Mouse (Mus musculus) hindbrain, embryonic 15.5 days (tissue): ENCODE data around the gene Hoxa1. TPM values are rescaled to one million over a fixed set of nuclear protein-coding genes. Genes with fewer than 3 reads are reported as not detected.

Source experiments
- ATAC-seq: fragments of 200-750 bp; cut with Nextera tagmentation; 2 replicates; pipeline ENCODE4 v1.8.0; 2017; ENCODE audit warnings: low read depth, moderate number of reproducible peaks, moderate TSS enrichment; ENCODE audit not compliant: low FRiP score
- H3K27ac ChIP-seq: fragments of 300-500 bp; sonication (generic); replicated peaks from 2 replicates; pipeline ENCODE4 v1.5.1; 2015; ENCODE audit warnings: mild to moderate bottlenecking, inconsistent platforms
- H3K27me3 ChIP-seq: fragments of 300-500 bp; sonication (generic); 2 replicates; pipeline ENCODE4 v1.6.1; 2015; ENCODE audit warnings: control low read depth, inconsistent platforms
- H3K36me3 ChIP-seq: fragments of 300-500 bp; sonication (generic); 2 replicates; pipeline ENCODE4 v1.6.1; 2015; ENCODE audit warnings: control low read depth, inconsistent platforms
- H3K4me1 ChIP-seq: fragments of 300-500 bp; sonication (generic); replicated peaks from 2 replicates; pipeline ENCODE4 v1.6.1; 2015; ENCODE audit warnings: control low read depth, inconsistent platforms
- H3K4me2 ChIP-seq: fragments of 300-500 bp; sonication (generic); 2 replicates; pipeline ENCODE4 v1.6.1; 2015; ENCODE audit warnings: moderate library complexity, mild to moderate bottlenecking, inconsistent platforms
- H3K4me3 ChIP-seq: fragments of 300-500 bp; sonication (generic); 2 replicates; pipeline ENCODE4 v1.5.1; 2015; ENCODE audit warnings: mild to moderate bottlenecking, inconsistent platforms
- H3K9ac ChIP-seq: fragments of 300-500 bp; sonication (generic); 2 replicates; pipeline ENCODE4 v1.6.1; 2015; ENCODE audit warnings: inconsistent platforms
- H3K9me3 ChIP-seq: fragments of 300-500 bp; sonication (generic); 2 replicates; pipeline ENCODE4 v1.6.1; 2016; ENCODE audit warnings: control low read depth, inconsistent platforms
- WGBS: fragments of 180-500 bp; shearing (Covaris S2); methylation state at CpG from one replicate; pipeline ENCODE4 v1.1.7; 2015; 5-methylcytosine and 5-hydroxymethylcytosine counted together
- polyA plus RNA-seq: library from polyadenylated mRNA; unstranded; fragments of >200 nt; fragmentation: Nextera tagmentation; extraction: Ambion mirVana; gene quantifications from 2 replicates; pipeline ENCODE4 v1.2.1, GENCODE M21; 2015

Gene Hoxa1
- polyA plus RNA-seq, 1 experiment from 2014 or later, result 1.8 TPM

DNA sequence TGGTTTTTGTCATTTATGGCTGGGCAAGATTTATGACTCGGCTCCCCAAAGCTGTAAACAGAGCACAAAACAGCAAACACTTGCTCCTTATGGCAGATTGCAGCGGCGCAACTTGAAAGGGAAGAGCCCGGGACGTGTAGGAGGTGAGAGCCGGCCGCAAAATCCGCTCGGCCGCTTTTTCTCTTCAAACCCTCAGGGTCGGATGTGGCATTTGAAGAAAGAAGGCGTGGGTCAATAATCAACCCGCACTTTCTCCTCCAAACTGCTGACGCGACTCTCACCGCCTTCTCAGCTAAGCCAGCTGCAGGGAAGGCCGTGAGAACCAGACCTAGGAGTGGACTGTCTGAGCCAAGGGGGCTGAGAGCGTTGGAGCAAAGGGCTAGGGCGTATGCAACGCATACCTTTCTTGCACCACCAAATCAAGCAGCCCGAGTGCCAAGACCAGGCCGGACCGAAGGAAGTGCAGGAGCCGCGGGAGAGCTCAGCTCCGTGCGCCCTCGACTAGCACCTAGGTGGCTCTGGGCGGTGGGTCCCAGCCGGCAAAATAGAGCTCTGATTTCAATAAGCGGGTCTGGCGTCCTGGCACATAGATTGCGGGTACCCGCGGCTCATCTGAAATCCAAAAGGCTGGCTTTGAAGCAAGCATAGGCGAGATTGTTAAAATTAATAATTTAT is 19.1 kb upstream of the Hoxa1 start, which contains the start of gene 5730596B20Rik:
Gene 5730596B20Rik, plus strand, starts transcription at position 438 of the 675 bp plus-strand sequence.
- Histone ChIP-seq H3K36me3 (no peaks in the 10 kb centered on the region), H3K27me3 (peaks cover 24% of the 10 kb centered on the region), H3K4me1 (peaks cover 13% of the 10 kb centered on the region), H3K4me3 (peak within 1 kb of the TSS; percentile 51), H3K4me2 (peak within 1 kb of the TSS; percentile 97), H3K27ac (peak within 1 kb of the TSS; percentile 92), H3K9ac (peak within 1 kb of the TSS; percentile 64), H3K9me3 (no peaks in the 10 kb centered on the region)
- no peak for ATAC-seq
- 3% methylated on average over 36 of the region's 36 CpGs for WGBS

DNA sequence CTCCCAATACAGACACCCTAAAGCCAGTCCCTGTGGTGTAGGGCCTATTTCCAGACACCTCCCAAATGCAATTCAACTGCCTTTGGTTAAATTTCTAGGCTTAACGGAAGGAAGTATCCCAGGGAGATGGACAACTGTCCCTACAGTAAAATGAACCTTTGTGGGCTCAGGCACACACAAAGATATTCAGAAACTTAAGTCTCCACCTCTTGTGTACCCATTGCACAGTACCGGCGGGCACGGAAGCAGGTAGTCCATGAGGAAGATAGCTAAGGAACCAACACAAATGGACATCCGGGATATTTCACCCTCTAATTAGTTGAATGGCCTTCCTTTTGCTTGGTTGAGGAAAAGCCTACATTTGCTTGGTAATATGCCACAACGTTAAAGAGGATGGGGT is 18.3 kb upstream of the Hoxa1 start:
- Histone ChIP-seq H3K9me3 (no peaks in the 10 kb centered on the region), H3K4me3 (peak overlapping the region; percentile 51), H3K4me2 (peak overlapping the region; percentile 97), H3K36me3 (no peaks in the 10 kb centered on the region), H3K27ac (peak overlapping the region; percentile 92), H3K4me1 (peaks cover 18% of the 10 kb centered on the region), H3K27me3 (peaks cover 20% of the 10 kb centered on the region), H3K9ac (peak overlapping the region; percentile 64)
- ATAC-seq, result no peak
- WGBS, result under 1% methylated on average over 6 of the region's 6 CpGs

DNA sequence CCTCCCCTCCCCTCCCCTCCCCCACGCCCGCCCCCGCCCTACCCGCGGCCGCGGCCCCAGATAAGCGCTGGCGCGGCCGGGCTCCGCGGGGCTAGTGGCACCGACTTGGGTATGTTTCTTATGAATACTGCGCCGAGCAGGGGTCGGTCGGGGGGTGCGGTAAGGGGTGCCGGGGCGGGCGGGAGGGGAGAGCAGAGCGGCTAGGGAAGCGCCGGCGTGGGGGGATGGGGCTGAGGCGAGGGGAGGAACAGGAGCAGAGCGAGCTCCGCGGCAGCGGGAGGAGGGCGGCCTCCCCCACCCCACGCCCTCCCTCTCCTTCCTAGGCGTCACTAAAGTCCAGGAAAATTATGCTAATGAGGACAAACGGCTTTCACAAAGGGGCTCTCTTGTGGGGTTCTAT is 17.7 kb upstream of the Hoxa1 start:
- Histone ChIP-seq H3K9ac (peak overlapping the region; percentile 64), H3K4me3 (peak overlapping the region; percentile 51), H3K36me3 (no peaks in the 10 kb centered on the region), H3K27me3 (peaks cover 18% of the 10 kb centered on the region), H3K9me3 (no peaks in the 10 kb centered on the region), H3K4me2 (peak overlapping the region; percentile 97), H3K27ac (peak overlapping the region; percentile 92), H3K4me1 (peaks cover 23% of the 10 kb centered on the region)
- ATAC-seq, result peak; percentile 60
- WGBS, result 1% methylated on average over 10 of the region's 35 CpGs

DNA sequence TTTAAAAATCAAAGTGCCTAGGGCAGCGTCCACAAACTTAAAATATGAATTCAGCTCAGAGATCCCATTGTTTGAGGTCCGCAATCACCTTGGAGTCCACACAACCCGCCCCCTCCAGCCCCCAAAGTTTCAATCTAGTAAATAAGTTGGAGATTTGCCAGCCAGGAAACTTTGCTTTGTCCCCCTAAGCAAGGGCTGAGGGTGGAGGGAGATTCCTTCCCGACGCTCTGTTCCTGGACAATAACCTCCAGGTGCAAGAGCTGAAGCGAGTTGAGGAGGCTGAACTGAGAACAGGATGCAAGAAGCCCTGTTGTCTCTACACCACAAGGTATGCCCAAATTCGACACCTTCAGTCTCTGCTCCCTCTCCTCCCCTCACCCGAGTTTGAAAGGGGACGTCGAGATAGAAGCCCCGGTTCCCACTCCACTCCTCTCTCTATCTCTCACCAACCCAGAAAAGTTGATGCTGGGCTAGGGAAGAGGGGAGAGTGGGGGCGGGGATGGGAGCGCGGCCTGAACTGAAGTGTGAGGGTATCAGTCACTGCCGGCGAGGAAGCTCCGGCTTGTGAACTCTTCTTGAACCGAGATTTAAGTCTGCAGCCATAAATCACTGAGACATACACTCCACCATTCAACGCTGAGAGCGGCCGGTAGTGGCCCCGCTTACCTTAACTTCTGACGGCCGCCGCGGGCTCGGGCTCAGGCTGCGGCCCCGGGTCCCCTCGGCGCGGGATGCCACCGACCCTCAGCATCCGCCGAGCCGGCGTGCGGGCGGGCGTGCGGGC is 17.0 kb upstream of the Hoxa1 start:
- no peak for ATAC-seq
- H3K9me3 ChIP-seq, result no peaks in the 10 kb centered on the region
- peak overlapping the region; percentile 51 for H3K4me3 ChIP-seq
- H3K4me2 ChIP-seq, result peak overlapping the region; percentile 97
- WGBS, result 1% methylated on average over 41 of the region's 41 CpGs
- no peaks in the 10 kb centered on the region for H3K36me3 ChIP-seq
- H3K4me1 ChIP-seq, result peaks cover 30% of the 10 kb centered on the region
- H3K27ac ChIP-seq, result peak overlapping the region; percentile 92
- peaks cover 22% of the 10 kb centered on the region for H3K27me3 ChIP-seq
- H3K9ac ChIP-seq, result peak overlapping the region; percentile 64

DNA sequence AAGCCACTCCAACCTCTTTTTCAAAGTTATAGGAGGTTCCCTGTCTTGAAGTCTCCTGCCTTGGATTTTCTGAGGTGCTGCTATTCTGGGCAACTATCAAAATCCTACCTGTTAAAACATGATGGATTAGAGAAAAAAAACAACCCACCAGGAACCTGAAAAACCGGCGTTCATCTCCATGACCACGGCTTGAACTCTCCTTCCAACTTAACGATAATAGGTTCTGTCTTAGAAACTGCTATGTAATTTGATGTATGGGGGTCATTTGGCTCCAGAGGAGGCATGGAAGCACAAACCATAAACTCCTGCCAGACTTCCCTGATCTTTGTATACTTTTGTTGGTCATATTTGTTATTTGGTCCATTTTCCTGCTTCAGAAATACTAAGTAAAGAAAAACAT is 15.5 kb upstream of the Hoxa1 start:
- Histone ChIP-seq H3K4me3 (peak overlapping the region; percentile 51), H3K9me3 (no peaks in the 10 kb centered on the region), H3K27ac (peak overlapping the region; percentile 95), H3K4me1 (peaks cover 37% of the 10 kb centered on the region), H3K9ac (peak overlapping the region; percentile 46; the same call in 1 of the 2 replicates), H3K36me3 (no peaks in the 10 kb centered on the region), H3K27me3 (peaks cover 12% of the 10 kb centered on the region), H3K4me2 (peak overlapping the region; percentile 97)
- no peak for ATAC-seq
- 3% methylated on average over 4 of the region's 4 CpGs for WGBS

DNA sequence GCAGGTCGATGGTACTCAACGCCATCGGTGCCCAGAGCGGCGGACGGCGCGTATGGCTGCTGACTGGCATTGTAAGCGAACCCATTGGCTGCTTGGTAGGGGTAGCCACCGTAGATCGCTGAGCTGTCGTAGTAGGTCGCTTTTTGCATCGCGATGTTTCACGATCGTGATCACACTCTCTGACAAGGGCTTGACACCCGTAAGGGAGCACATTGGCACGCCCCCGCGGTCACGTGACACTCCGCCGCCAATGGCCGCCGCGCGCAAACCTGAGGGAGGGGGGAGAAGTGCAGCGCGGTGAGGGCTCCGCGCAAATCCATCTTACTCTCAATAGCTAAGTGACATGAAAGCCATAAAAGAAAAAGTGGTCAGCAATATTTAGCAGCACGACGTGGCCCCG is 14.4 kb upstream of the Hoxa1 start:
- peak overlapping the region; percentile 68 for H3K9ac ChIP-seq
- H3K36me3 ChIP-seq, result no peaks in the 10 kb centered on the region
- H3K4me2 ChIP-seq, result peak overlapping the region; percentile 97
- H3K27ac ChIP-seq, result peak overlapping the region; percentile 95
- peak overlapping the region; percentile 51 for H3K4me3 ChIP-seq
- ATAC-seq, result peak; percentile 91
- no peaks in the 10 kb centered on the region for H3K9me3 ChIP-seq
- WGBS, result under 1% methylated on average over 35 of the region's 35 CpGs
- peaks cover 12% of the 10 kb centered on the region; the same call in 1 of the 2 replicates for H3K27me3 ChIP-seq
- H3K4me1 ChIP-seq, result peaks cover 37% of the 10 kb centered on the region

DNA sequence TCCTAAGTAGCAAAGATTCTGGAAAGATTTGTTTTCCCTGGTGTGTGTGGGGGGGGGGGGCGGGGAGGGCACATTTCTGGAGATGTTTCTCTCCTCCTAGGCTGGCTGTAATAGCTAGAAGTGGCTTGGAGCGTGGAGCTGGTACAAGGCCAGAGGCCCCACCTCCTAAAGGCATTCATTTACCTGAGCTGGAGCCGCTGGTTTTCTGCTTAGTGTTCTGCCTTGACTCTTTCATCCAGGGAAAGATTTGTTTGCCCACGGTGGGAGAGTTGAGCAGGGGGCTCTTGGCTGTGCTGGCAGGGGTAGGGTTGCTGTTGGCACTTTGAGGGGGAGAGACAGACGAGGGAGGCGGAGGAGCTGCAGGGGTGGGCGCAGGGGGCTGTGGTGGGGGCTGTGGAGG is 13.8 kb upstream of the Hoxa1 start:
- Histone ChIP-seq H3K4me3 (peak overlapping the region; percentile 51), H3K9me3 (no peaks in the 10 kb centered on the region), H3K27me3 (peaks cover 12% of the 10 kb centered on the region; the same call in 1 of the 2 replicates), H3K4me2 (peak overlapping the region; percentile 97), H3K9ac (peak overlapping the region; percentile 68), H3K27ac (peak overlapping the region; percentile 95), H3K36me3 (no peaks in the 10 kb centered on the region), H3K4me1 (peaks cover 37% of the 10 kb centered on the region)
- WGBS, result 5% methylated on average over 7 of the region's 7 CpGs
- ATAC-seq, result no peak

DNA sequence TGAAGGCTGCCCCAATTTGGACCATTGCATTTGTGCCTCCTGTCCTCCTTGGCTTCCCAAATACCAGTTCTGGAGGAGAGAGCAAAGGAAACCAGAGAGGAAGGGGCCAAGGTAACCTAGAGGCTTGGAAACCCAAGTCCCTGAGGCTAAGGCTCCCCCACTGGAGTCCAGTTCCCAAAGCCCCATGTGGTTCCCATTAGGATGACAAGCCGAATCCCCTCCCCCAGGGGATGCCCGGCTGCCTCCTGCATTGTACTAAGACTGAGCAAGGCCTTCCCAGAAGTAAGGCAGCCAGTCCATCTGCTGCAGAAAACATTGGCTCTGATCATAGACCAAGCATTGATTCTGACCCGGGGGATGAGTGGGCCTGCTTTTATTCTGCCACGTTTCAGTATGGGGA is 13.2 kb upstream of the Hoxa1 start:
- H3K4me3 ChIP-seq, result peak overlapping the region; percentile 51
- H3K27ac ChIP-seq, result peak overlapping the region; percentile 95
- peak overlapping the region; percentile 97 for H3K4me2 ChIP-seq
- peak overlapping the region; percentile 68 for H3K9ac ChIP-seq
- no peaks in the 10 kb centered on the region for H3K9me3 ChIP-seq
- no peaks in the 10 kb centered on the region for H3K36me3 ChIP-seq
- H3K27me3 ChIP-seq, result peaks cover 12% of the 10 kb centered on the region; the same call in 1 of the 2 replicates
- 7% methylated on average over 4 of the region's 4 CpGs for WGBS
- peaks cover 37% of the 10 kb centered on the region for H3K4me1 ChIP-seq
- no peak for ATAC-seq

DNA sequence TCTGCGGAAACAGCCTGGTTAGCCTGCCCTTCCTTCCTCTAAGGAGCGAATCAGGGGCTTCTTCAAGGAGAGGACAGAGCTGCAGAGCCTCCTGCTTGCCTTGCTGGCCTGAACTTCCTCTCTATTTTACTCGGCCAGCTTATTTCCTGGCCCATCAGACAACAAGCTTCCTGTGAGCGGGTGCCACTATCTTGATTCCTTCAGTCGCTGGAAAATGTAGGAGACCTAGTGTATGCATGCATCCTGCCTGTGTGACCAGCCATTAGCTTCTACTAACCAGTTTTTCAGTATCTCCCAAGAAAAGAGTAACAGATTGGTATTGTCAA is 12.7 kb upstream of the Hoxa1 start:
- 7% methylated on average over 5 of the region's 5 CpGs for WGBS
- Histone ChIP-seq H3K27ac (peak overlapping the region; percentile 95), H3K36me3 (no peaks in the 10 kb centered on the region), H3K9ac (peak overlapping the region; percentile 68), H3K4me2 (peak overlapping the region; percentile 97), H3K4me1 (peaks cover 37% of the 10 kb centered on the region), H3K4me3 (peak overlapping the region; percentile 51), H3K27me3 (peaks cover 12% of the 10 kb centered on the region; the same call in 1 of the 2 replicates), H3K9me3 (no peaks in the 10 kb centered on the region)
- ATAC-seq, result no peak

DNA sequence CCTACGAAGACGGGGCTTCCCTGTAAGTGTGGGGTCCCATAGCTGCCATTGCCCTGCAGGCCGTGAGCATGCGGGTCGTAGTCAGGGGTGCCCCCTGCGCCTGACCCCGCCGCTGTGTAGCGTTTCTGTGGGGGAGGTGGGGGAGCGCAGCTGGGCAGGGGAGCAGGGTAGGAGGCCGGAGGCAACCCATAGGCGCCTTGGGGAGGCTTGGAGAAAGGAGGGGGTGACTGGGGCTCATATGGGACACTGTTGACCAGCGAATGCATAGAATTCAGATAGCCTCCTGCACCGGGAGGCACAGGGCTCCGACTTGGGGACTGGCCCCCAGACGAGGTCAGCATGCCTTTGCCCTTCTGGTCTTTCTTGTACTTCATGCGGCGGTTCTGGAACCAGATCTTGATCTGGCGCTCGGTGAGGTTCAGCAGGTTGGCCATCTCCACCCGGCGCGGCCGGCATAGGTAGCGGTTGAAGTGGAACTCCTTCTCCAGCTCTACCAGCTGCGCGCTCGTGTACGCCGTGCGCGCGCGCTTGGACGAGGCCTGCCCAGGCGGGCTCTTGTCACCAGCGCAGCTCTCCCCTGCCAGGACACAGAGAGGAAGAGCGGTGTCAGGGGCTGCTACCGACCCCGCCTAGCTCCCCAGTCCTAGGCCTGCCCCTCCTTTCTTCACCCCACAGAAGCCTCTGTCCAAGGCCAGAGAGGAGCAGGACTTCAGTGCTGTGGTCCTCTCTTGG is 12.2 kb upstream of the Hoxa1 start:
- Histone ChIP-seq H3K4me1 (peaks cover 37% of the 10 kb centered on the region), H3K27me3 (peaks cover 12% of the 10 kb centered on the region; the same call in 1 of the 2 replicates), H3K4me2 (peak overlapping the region; percentile 97), H3K9ac (peak overlapping the region; percentile 68), H3K9me3 (no peaks in the 10 kb centered on the region), H3K4me3 (peak overlapping the region; percentile 51), H3K27ac (peak overlapping the region; percentile 95), H3K36me3 (no peaks in the 10 kb centered on the region)
- 0 out of 2 replicates have a peak, but pooled peaks have one; percentile 2 for ATAC-seq
- WGBS, result under 1% methylated on average over 40 of the region's 40 CpGs

DNA sequence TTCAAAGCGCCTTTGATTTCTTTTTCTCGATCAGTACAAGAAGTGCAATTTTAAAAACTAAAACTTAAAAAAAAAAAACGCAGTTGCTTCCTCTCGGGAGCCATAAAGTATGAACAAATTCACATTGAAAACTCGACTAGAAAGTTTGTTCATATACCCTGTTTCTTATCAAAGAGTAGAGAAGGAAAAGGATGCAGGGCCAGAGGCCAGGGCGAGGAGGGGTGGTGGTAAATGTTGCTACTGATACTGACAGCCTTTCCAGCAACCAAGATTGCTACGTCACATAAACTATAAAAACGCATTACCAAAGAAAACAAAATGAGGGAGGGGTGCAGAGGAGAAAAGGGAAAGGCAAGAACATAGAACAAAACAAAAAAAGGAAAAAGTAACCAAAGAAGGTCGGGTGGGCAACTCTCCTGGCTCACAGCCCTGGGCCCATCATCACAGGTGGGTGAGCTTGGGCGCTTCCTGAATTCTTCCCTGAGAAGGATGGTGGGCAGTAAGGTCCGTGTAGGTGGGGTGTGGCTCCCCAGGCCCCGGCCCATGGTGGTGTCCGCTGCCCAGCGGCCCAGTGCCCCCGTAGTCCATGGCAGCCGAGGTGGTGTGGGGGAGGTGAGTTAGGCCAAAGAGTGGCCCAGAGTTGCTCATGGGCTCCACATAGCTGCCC is 11.5 kb upstream of the Hoxa1 start:
- H3K27me3 ChIP-seq, result peaks cover 12% of the 10 kb centered on the region; the same call in 1 of the 2 replicates
- H3K36me3 ChIP-seq, result no peaks in the 10 kb centered on the region
- 7% methylated on average over 16 of the region's 16 CpGs for WGBS
- H3K4me2 ChIP-seq, result peak overlapping the region; percentile 97
- H3K9me3 ChIP-seq, result no peaks in the 10 kb centered on the region
- peak overlapping the region; percentile 51 for H3K4me3 ChIP-seq
- H3K9ac ChIP-seq, result peak overlapping the region; percentile 68
- no peak for ATAC-seq
- H3K27ac ChIP-seq, result peak overlapping the region; percentile 95
- H3K4me1 ChIP-seq, result peaks cover 37% of the 10 kb centered on the region
